Mouse (Mus musculus) heart, embryonic 15.5 days (tissue): ENCODE measurements at regions not wholly inside any gene's neighbourhood (a gene's known extent, or its start where the extent isn't known, plus 50 kb on each side); places are given as distances from the start of the nearest gene placed in this dataset.

Experiments
- ATAC-seq: fragments of 200-750 bp; cut with Nextera tagmentation; replicated peaks from 2 replicates; pipeline ENCODE4 v1.8.0; 2017; ENCODE audit warnings: low read depth, moderate TSS enrichment; ENCODE audit not compliant: insufficient number of reproducible peaks, insufficient read depth, low FRiP score
- H3K27ac ChIP-seq: fragments of 300-500 bp; sonication (generic); 2 replicates; pipeline ENCODE4 v1.5.1; 2015; ENCODE audit warnings: mild to moderate bottlenecking, inconsistent platforms
- H3K27me3 ChIP-seq: fragments of 300-500 bp; sonication (generic); 2 replicates; pipeline ENCODE4 v1.6.1; 2015; ENCODE audit warnings: inconsistent platforms
- H3K36me3 ChIP-seq: fragments of 300-500 bp; sonication (generic); 2 replicates; pipeline ENCODE4 v1.6.1; 2015; ENCODE audit warnings: mild to moderate bottlenecking, inconsistent platforms
- H3K4me1 ChIP-seq: fragments of 300-500 bp; sonication (generic); replicated peaks from 2 replicates; pipeline ENCODE4 v1.6.1; 2015; ENCODE audit warnings: inconsistent platforms
- H3K4me2 ChIP-seq: fragments of 300-500 bp; sonication (generic); 2 replicates; pipeline ENCODE4 v1.6.1; 2015; ENCODE audit warnings: inconsistent platforms, mild to moderate bottlenecking, moderate library complexity
- H3K4me3 ChIP-seq: fragments of 300-500 bp; sonication (generic); 2 replicates; pipeline ENCODE4 v1.5.1; 2015; ENCODE audit warnings: mild to moderate bottlenecking, inconsistent platforms
- H3K9ac ChIP-seq: fragments of 300-500 bp; sonication (generic); 2 replicates; pipeline ENCODE4 v1.6.1; 2015; ENCODE audit warnings: mild to moderate bottlenecking, inconsistent platforms
- H3K9me3 ChIP-seq: fragments of 300-500 bp; sonication (generic); replicated peaks from 2 replicates; pipeline ENCODE4 v1.6.1; 2016; ENCODE audit warnings: inconsistent platforms
- WGBS: fragments of 180-500 bp; shearing (Covaris S2); methylation state at CpG from one replicate; pipeline ENCODE4 v1.1.7; 2015; ENCODE audit warnings: mixed read lengths; 5-methylcytosine and 5-hydroxymethylcytosine counted together

GRCm38 (mm10) chr1:119255386-119256096 lies 166.5 kb downstream of the Inhbb start:
- Histone ChIP-seq H3K36me3 (no peaks in the 10 kb centered on the region), H3K27me3 (no peaks in the 10 kb centered on the region), H3K4me2 (no peak overlapping the region), H3K9me3 (no peaks in the 10 kb centered on the region), H3K4me1 (0 out of 2 replicates have a peak, but pooled peaks cover 2% of the 10 kb centered on the region), H3K4me3 (no peak overlapping the region), H3K27ac (no peak overlapping the region), H3K9ac (no peak overlapping the region)
- no peak for ATAC-seq
- WGBS: 85% methylated on average over 20 of the region's 20 CpGs

DNA sequence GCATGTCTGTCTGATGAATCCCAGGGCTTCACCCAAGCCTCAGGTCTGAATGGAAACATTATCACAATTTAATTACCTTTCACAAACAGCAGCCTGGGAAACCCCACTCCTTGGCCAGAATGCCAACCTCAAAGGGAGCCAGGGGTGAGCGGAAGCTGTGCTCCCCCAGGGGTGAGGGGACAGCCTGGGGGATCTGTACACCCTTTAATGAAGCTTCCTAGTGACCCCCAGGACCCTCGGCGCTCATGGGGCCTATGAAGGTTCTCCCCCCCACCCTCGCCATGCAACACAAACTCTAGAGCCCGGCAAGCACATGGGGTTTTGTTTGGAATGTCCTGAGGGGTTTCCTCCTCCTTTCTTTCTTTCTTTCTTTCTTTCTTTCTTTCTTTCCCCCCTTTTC lies 167.1 kb downstream of the Inhbb start:
- H3K36me3 ChIP-seq: no peaks in the 10 kb centered on the region
- H3K9me3 ChIP-seq: no peaks in the 10 kb centered on the region
- no peak overlapping the region for H3K4me2 ChIP-seq
- H3K4me1 ChIP-seq: 0 out of 2 replicates have a peak, but pooled peaks cover 2% of the 10 kb centered on the region
- no peaks in the 10 kb centered on the region for H3K27me3 ChIP-seq
- H3K27ac ChIP-seq: no peak overlapping the region
- H3K4me3 ChIP-seq: no peak overlapping the region
- no peak overlapping the region for H3K9ac ChIP-seq
- ATAC-seq: no peak
- 92% methylated on average over 5 of the region's 5 CpGs for WGBS

DNA sequence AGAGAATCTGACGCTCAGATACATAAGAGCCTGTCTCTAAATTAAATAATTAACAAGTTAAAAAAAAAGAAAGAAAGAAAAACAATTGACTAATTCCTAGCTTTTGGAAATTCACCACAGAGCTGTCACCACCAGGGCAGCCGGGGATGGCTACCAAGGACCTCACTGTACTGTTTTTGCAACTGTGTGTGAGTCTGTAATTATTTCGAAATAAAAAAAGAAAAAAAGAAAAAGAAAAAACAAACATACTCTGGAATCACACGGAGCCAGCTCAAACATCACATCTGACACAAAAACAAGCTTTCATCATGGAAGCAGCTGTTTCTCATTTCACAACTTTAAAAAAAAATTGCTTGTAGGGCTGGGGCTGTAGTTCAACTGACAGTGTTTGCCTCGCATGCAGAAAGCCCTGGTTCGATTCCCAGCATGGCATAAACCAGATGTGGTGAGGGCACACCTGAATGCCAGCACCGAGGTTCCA lies 168.6 kb downstream of the Inhbb start:
- Histone ChIP-seq H3K27me3 (no peaks in the 10 kb centered on the region), H3K4me2 (no peak overlapping the region), H3K36me3 (no peaks in the 10 kb centered on the region), H3K4me1 (0 out of 2 replicates have a peak, but pooled peaks cover 2% of the 10 kb centered on the region), H3K9me3 (no peaks in the 10 kb centered on the region), H3K27ac (no peak overlapping the region), H3K9ac (no peak overlapping the region), H3K4me3 (no peak overlapping the region)
- WGBS: 64% methylated on average over 7 of the region's 7 CpGs
- ATAC-seq: no peak

GRCm38 (mm10) chr1:119252403-119252802 lies 169.6 kb downstream of the Inhbb start:
- H3K4me2 ChIP-seq: no peak overlapping the region
- no peak overlapping the region for H3K9ac ChIP-seq
- no peaks in the 10 kb centered on the region for H3K9me3 ChIP-seq
- ATAC-seq: no peak
- 0 out of 2 replicates have a peak, but pooled peaks cover 2% of the 10 kb centered on the region for H3K4me1 ChIP-seq
- no peak overlapping the region for H3K4me3 ChIP-seq
- H3K27me3 ChIP-seq: no peaks in the 10 kb centered on the region
- WGBS: 83% methylated on average over 6 of the region's 6 CpGs
- H3K27ac ChIP-seq: no peak overlapping the region
- H3K36me3 ChIP-seq: no peaks in the 10 kb centered on the region

GRCm38 (mm10) chr1:119251741-119252140 lies 170.3 kb downstream of the Inhbb start:
- H3K4me3 ChIP-seq: no peak overlapping the region
- 87% methylated on average over 5 of the region's 5 CpGs for WGBS
- H3K9me3 ChIP-seq: no peaks in the 10 kb centered on the region

GRCm38 (mm10) chr1:119248776-119249495 lies 173.1 kb downstream of the Inhbb start:
- Histone ChIP-seq H3K36me3 (no peaks in the 10 kb centered on the region), H3K4me1 (0 out of 2 replicates have a peak, but pooled peaks cover 2% of the 10 kb centered on the region), H3K4me3 (no peak overlapping the region), H3K27ac (no peak overlapping the region), H3K4me2 (no peak overlapping the region), H3K9me3 (no peaks in the 10 kb centered on the region), H3K27me3 (no peaks in the 10 kb centered on the region), H3K9ac (no peak overlapping the region)
- ATAC-seq: no peak
- 82% methylated on average over 5 of the region's 5 CpGs for WGBS

More at GRCm38 (mm10) chr1:119251741-119252140, 170.3 kb downstream of the Inhbb start:
- Histone ChIP-seq H3K27me3 (no peaks in the 10 kb centered on the region), H3K36me3 (no peaks in the 10 kb centered on the region), H3K9ac (no peak overlapping the region), H3K4me1 (0 out of 2 replicates have a peak, but pooled peaks cover 2% of the 10 kb centered on the region), H3K4me2 (no peak overlapping the region), H3K27ac (no peak overlapping the region)
- ATAC-seq: no peak

DNA sequence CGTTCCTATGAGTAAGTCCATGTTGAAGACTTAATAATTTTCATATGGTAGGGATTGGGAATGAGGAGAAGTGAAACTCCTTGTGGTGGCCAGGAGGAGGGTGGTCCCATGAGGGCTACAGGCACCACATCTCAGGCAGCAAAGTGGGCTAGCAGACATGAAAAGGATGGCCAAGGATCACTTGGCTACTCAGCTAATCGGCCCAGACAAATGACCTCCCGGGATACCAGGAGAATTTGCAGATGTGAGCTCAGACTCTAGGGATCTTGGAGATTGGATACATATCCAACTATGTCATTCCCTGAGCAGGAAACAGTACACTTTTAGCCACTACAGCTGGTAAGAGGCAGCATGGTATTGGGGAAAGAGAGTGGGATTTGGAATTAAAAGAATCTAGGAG lies 174.9 kb downstream of the Inhbb start:
- Histone ChIP-seq H3K9ac (no peak overlapping the region), H3K27ac (no peak overlapping the region), H3K4me1 (no peaks in the 10 kb centered on the region), H3K27me3 (no peaks in the 10 kb centered on the region), H3K4me2 (no peak overlapping the region), H3K4me3 (no peak overlapping the region), H3K9me3 (no peaks in the 10 kb centered on the region), H3K36me3 (no peaks in the 10 kb centered on the region)
- 56% methylated on average over 3 of the region's 3 CpGs for WGBS
- ATAC-seq: no peak

- Histone ChIP-seq H3K4me1 (peaks cover 7% of the 10 kb centered on the region), H3K4me3 (no peak overlapping the region), H3K36me3 (no peaks in the 10 kb centered on the region), H3K9ac (no peak overlapping the region), H3K27ac (no peak overlapping the region), H3K27me3 (no peaks in the 10 kb centered on the region), H3K4me2 (no peak overlapping the region), H3K9me3 (no peaks in the 10 kb centered on the region)
- 37% methylated on average over 10 of the region's 10 CpGs for WGBS
- ATAC-seq: no peak
These were observed 183.6 kb downstream of the Inhbb start for GRCm38 (mm10) chr1:119238463-119238862.

DNA sequence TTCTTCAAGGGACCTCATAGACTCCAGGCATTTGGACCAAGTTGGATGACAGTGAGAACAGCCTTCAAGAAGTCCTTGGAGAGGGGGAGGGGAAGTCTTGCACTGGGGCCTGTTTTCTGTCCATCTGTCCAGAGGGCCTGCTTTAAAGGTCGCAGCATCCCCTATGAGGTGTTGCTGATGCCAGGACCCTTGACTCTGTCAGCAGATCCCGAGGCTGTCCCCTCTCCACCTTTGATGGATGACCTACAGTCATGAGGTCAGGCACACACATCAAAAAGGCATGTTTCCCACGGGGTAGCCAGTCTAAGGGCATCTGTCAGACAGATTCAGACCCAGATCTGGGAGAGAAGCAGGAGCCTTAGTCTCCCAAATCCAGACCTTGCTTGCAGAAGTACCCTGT lies 183.4 kb upstream of the Gli2 start:
- no peaks in the 10 kb centered on the region for H3K27me3 ChIP-seq
- no peaks in the 10 kb centered on the region for H3K36me3 ChIP-seq
- no peak for ATAC-seq
- no peak overlapping the region for H3K9ac ChIP-seq
- peaks cover 7% of the 10 kb centered on the region for H3K4me1 ChIP-seq
- H3K9me3 ChIP-seq: no peaks in the 10 kb centered on the region
- no peak overlapping the region for H3K27ac ChIP-seq
- H3K4me3 ChIP-seq: no peak overlapping the region
- H3K4me2 ChIP-seq: no peak overlapping the region
- 15% methylated on average over 3 of the region's 3 CpGs for WGBS

DNA sequence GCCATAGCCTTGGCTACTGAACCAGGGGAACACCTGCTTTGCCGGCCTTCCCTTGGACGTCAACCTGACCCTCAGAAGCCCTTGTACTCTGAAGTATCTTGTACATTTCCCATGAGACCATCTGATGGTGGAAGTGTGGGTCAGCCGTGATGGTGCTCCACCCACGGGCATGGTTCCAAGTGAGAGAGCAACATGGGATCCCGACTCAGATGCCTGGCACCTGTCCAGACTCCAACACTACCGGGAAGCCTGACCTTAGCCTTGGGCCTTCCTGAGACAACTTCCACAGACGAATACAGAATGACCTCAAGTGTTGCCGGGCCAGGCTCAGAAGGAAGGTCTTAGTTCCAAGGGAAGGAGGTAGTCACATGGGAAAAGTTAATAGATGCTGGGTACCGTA lies 181.0 kb upstream of the Gli2 start:
- WGBS: 49% methylated on average over 9 of the region's 9 CpGs

DNA sequence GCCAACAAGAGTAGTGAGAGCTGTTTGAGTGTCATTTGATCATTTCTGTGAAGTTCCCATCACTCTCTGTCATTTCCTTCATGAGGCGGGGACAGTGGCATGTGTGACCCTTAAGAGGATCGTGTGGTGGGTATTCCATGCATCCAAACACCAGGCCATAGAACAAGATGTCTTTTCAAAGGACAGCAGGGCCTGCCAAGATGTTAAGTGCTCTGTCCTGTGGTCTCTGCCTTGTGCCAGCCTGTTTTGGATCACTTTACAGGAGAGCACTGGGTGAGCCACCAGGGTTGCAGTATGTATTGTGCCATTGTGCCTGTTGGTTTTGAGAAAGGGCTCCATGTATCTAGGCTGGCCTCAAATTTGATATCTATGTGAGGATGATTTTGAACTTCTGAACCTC lies 173.6 kb upstream of the Gli2 start:
- Histone ChIP-seq H3K27me3 (no peaks in the 10 kb centered on the region), H3K9ac (no peak overlapping the region), H3K4me1 (no peaks in the 10 kb centered on the region), H3K9me3 (no peaks in the 10 kb centered on the region), H3K36me3 (no peaks in the 10 kb centered on the region), H3K4me3 (no peak overlapping the region), H3K27ac (no peak overlapping the region), H3K4me2 (no peak overlapping the region)
- WGBS: 67% methylated on average over 2 of the region's 2 CpGs
- no peak for ATAC-seq

More for the DNA sequence above, 181.0 kb upstream of the Gli2 start:
- peaks cover 7% of the 10 kb centered on the region for H3K4me1 ChIP-seq
- no peaks in the 10 kb centered on the region for H3K36me3 ChIP-seq
- H3K27me3 ChIP-seq: no peaks in the 10 kb centered on the region
- ATAC-seq: no peak
- no peak overlapping the region for H3K4me3 ChIP-seq
- H3K9ac ChIP-seq: no peak overlapping the region
- H3K27ac ChIP-seq: no peak overlapping the region
- H3K4me2 ChIP-seq: no peak overlapping the region
- no peaks in the 10 kb centered on the region for H3K9me3 ChIP-seq
